Mouse (Mus musculus) left cerebral cortex, adult 11 months (tissue): ENCODE data around the gene Slc39a7.
A peak's percentile ranks its signal among the peaks of the same experiment; 100 is the strongest.
"Not testable (repeated sequence)": the region's sequence is repeated elsewhere in the genome, so short reads cannot be mapped to it uniquely, and the experiment has no call there.

Source experiments
- DNase-seq: peaks from one replicate; pipeline ENCODE4 v3.0.0; 2022; ENCODE audit warnings: low spot score

Slc39a7 gene

GRCm38 (mm10) chr17:33999341-34000149 lies 31.9 kb downstream of the Slc39a7 start:
- no peak for DNase-seq

GRCm38 (mm10) chr17:33998697-33999096 lies 32.8 kb downstream of the Slc39a7 start:
- not testable (repeated sequence) for DNase-seq

GRCm38 (mm10) chr17:33997025-33997424 lies 34.5 kb downstream of the Slc39a7 start:
- not testable (repeated sequence) for DNase-seq

- DNase-seq, result no peak
These were observed 35.8 kb downstream of the Slc39a7 start for GRCm38 (mm10) chr17:33995651-33996050.

GRCm38 (mm10) chr17:33994959-33995358 lies 36.5 kb downstream of the Slc39a7 start:
- DNase-seq, result no peak

GRCm38 (mm10) chr17:33991788-33992664 lies 39.5 kb downstream of the Slc39a7 start:
- no peak for DNase-seq

GRCm38 (mm10) chr17:33982136-33982535 lies 49.3 kb downstream of the Slc39a7 start:
- DNase-seq, result not testable (repeated sequence)

- DNase-seq, result peak; percentile 89
These were observed 50.1 kb downstream of the Slc39a7 start for GRCm38 (mm10) chr17:33981192-33981909.

GRCm38 (mm10) chr17:33980181-33981035 lies 51.1 kb downstream of the Slc39a7 start:
- DNase-seq, result no peak

- DNase-seq, result no peak
These were observed 51.9 kb downstream of the Slc39a7 start for GRCm38 (mm10) chr17:33979512-33980050.

GRCm38 (mm10) chr17:33978631-33979031 lies 52.9 kb downstream of the Slc39a7 start:
- DNase-seq, result no peak
